Mouse (Mus musculus) MEL (cell line): Measurements from ENCODE around the gene Pdpn.

ENCODE experiments used
- CTCF ChIP-seq, 3 experiments: IDR thresholded peaks in 2 of 3; conservative IDR thresholded peaks in 1 of 3; 2 replicates each; pipeline ENCODE4 v1.5.1; 2011 to 2012; ENCODE audit warnings: low read length in 3 of 3, low read depth in 2 of 3, mild to moderate bottlenecking in 2 of 3, improper control_type of control experiment in 1 of 3, inconsistent platforms in 1 of 3, mixed read lengths in 1 of 3, moderate library complexity in 1 of 3; ENCODE audit not compliant: control insufficient read depth in 1 of 3, insufficient read depth in 1 of 3, poor library complexity in 1 of 3, severe bottlenecking in 1 of 3
- EP300 ChIP-seq, 2 experiments: IDR thresholded peaks; 2 replicates each; pipeline ENCODE4 v1.6.1; 2011; ENCODE audit warnings: improper control_type of control experiment in 2 of 2, low read length in 2 of 2, low read depth in 1 of 2, mild to moderate bottlenecking in 1 of 2
- ETS1 ChIP-seq: IDR thresholded peaks from 2 replicates; pipeline ENCODE4 v1.6.1; 2012; ENCODE audit warnings: low read depth, mild to moderate bottlenecking, inconsistent platforms, low read length, improper control_type of control experiment, moderate library complexity
- GATA1 ChIP-seq: IDR thresholded peaks from 2 replicates; pipeline ENCODE4 v1.6.1; 2011; ENCODE audit warnings: low read depth, low read length, improper control_type of control experiment
- NELFE ChIP-seq: IDR thresholded peaks from 2 replicates; pipeline ENCODE4 v1.6.1; 2011; ENCODE audit warnings: low read depth, low read length, improper control_type of control experiment
- POLR2AphosphoS2 ChIP-seq: IDR thresholded peaks from 2 replicates; pipeline ENCODE4 v1.6.1; 2011; ENCODE audit warnings: low read length, improper control_type of control experiment
- RAD21 ChIP-seq: IDR thresholded peaks from 2 replicates; pipeline ENCODE4 v1.6.1; 2011; ENCODE audit warnings: mild to moderate bottlenecking, low read depth, low read length, improper control_type of control experiment

DNA sequence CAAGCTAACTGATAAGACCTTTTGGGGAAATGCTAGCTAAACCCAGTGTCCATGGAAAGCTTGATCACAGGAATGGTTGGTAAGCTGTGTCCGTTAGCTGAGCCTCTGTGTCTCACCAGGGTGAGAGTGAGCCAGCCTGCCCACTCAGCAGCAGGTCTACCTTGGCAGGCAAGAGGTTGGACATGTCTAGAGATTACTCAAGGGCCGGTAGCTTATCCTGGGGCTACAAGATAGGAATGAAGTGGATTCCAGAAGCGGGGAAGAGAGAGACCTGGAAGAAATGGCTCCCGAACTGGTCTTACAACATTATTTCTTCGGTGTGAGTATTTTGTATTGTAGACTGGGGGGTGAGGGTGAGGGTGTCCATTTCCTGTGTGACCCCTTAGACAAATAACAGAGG, 1.7 kb upstream of the Pdpn start:
- TF ChIP-seq GATA1 (no peak), ETS1 (no peak), CTCF (IDR thresholded peaks at IDR 0.05 in 2 of 3, conservative IDR thresholded peaks at IDR 0.05 in 1 of 3; ENCODE audit: control insufficient read depth in 1 of 3, insufficient read depth in 1 of 3, low read depth in 2 of 3, low read length in 3 of 3, poor library complexity in 1 of 3, severe bottlenecking in 1 of 3) (no peak), RAD21 (no peak), POLR2AphosphoS2 (no peak), EP300 (IDR thresholded peaks at IDR 0.05; ENCODE audit: low read depth in 1 of 2, low read length in 2 of 2) (no peak), NELFE (no peak)
